In the genomic region with DNA sequence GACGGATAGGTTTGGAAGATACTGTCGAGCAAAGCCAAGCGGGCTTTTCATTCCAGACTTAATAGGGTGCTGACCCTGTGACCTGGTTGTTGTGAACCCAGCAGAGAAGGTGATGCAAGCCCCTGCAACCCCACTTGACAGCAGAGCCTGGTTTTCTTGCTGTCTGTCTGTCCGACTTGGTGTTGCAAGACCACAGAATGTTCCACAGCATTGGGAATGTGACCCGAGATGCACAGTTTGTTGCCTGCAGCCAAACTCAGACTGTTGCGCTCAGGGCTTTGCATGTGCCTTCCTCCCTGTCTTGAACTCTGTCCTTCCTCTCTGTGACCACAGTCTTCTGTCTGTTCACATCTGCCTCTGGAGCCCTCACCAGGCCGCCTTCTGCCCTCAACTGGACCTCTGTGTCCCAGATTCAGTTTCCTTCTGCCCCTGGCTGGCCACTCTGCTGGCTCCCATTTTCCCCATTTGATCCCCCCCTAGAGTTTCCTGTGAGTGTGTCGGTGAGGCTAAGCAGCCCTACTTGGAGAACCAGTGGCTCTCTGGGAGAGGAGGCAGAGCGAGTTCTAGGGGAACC, we compare ENCODE assay signal across 1 mouse cellular context.
TF ChIP-seq lines count a peak whose summit lies in the region.

No protein-coding gene starts in this region.

TF ChIP-seq in CH12.LX, 34 proteins besides CTCF, POLR2A, EP300 and RAD21 (continued from another document):
- no peak for TF ChIP-seq HCFC1 (IDR thresholded peaks at IDR 0.05; ENCODE audit: low read depth, low read length)
- no peak for TF ChIP-seq MEF2A (IDR thresholded peaks at IDR 0.05; ENCODE audit: borderline replicate concordance, low read depth, low read length)
- TF ChIP-seq SMC3 (IDR thresholded peaks at IDR 0.05; ENCODE audit: low read depth, low read length), result no peak
